Mouse (Mus musculus) embryonic facial prominence, embryonic 11.5 days (tissue): ENCODE measurements at regions not wholly inside any gene's neighbourhood (a gene's known extent, or its start where the extent isn't known, plus 50 kb on each side); places are given as distances from the start of the nearest gene placed in this dataset.

ENCODE experiments used
- ATAC-seq: fragments of 200-750 bp; cut with Nextera tagmentation; replicated peaks from 2 replicates; pipeline ENCODE4 v1.8.0; 2017; ENCODE audit warnings: low read depth; ENCODE audit not compliant: insufficient number of reproducible peaks, low FRiP score, low TSS enrichment
- DNase-seq: peaks from one replicate; pipeline ENCODE4 v3.0.0-alpha.2; 2015; ENCODE audit warnings: low spot score
- H3K27ac ChIP-seq: fragments of 300-500 bp; sonication (generic); replicated peaks from 2 replicates; pipeline ENCODE4 v1.5.1; 2014; ENCODE audit warnings: mild to moderate bottlenecking, low read depth, low read length, control low read depth
- H3K27me3 ChIP-seq: fragments of 300-500 bp; sonication (generic); 2 replicates; pipeline ENCODE4 v1.6.1; 2014; ENCODE audit warnings: mild to moderate bottlenecking, low read length, moderate library complexity, mixed read lengths; ENCODE audit not compliant: control insufficient read depth, insufficient read depth
- H3K36me3 ChIP-seq: fragments of 300-500 bp; sonication (generic); replicated peaks from 2 replicates; pipeline ENCODE4 v1.6.1; 2014; ENCODE audit warnings: low read depth, mild to moderate bottlenecking, low read length, moderate library complexity, mixed read lengths; ENCODE audit not compliant: control insufficient read depth, insufficient read depth
- H3K4me1 ChIP-seq: fragments of 300-500 bp; sonication (generic); 2 replicates; pipeline ENCODE4 v1.6.1; 2014; ENCODE audit warnings: low read length, mixed read lengths; ENCODE audit not compliant: control insufficient read depth, insufficient read depth
- H3K4me2 ChIP-seq: fragments of 300-500 bp; sonication (generic); 2 replicates; pipeline ENCODE4 v1.6.1; 2014; ENCODE audit warnings: low read depth, mild to moderate bottlenecking, control low read depth, low read length, moderate library complexity
- H3K4me3 ChIP-seq: fragments of 300-500 bp; sonication (generic); 2 replicates; pipeline ENCODE4 v1.5.1; 2014; ENCODE audit warnings: low read depth, low read length, control low read depth
- H3K9ac ChIP-seq: fragments of 300-500 bp; sonication (generic); replicated peaks from 2 replicates; pipeline ENCODE4 v1.6.1; 2014; ENCODE audit warnings: mild to moderate bottlenecking, control low read depth, low read length
- H3K9me3 ChIP-seq: fragments of 300-500 bp; sonication (generic); replicated peaks from 2 replicates; pipeline ENCODE4 v1.6.1; 2016; ENCODE audit warnings: mild to moderate bottlenecking, low read length, inconsistent platforms, mixed read lengths; ENCODE audit not compliant: control insufficient read depth
- WGBS: fragments of 180-500 bp; shearing (Covaris S2); extraction: QIAGEN DNeasy Blood & Tissue Kit; methylation state at CpG from one replicate; pipeline ENCODE4 v1.1.7; 2014; 5-methylcytosine and 5-hydroxymethylcytosine counted together

GRCm38 (mm10) chr10:12170243-12170642, 698.9 kb downstream of the Utrn start:
- DNase-seq, result no peak
- no peaks in the 10 kb centered on the region for H3K36me3 ChIP-seq
- no peaks in the 10 kb centered on the region for H3K27me3 ChIP-seq
- no peak overlapping the region for H3K4me3 ChIP-seq
- no peak overlapping the region for H3K4me2 ChIP-seq
- no peaks in the 10 kb centered on the region for H3K4me1 ChIP-seq
- H3K27ac ChIP-seq, result no peak overlapping the region
- no peak for ATAC-seq
- H3K9me3 ChIP-seq, result no peaks in the 10 kb centered on the region
- 84% methylated on average over 3 of the region's 3 CpGs for WGBS
- no peak overlapping the region for H3K9ac ChIP-seq

GRCm38 (mm10) chr10:12174200-12174818, 694.9 kb downstream of the Utrn start:
- Histone ChIP-seq H3K27ac (no peak overlapping the region), H3K4me3 (no peak overlapping the region), H3K4me1 (no peaks in the 10 kb centered on the region), H3K36me3 (no peaks in the 10 kb centered on the region), H3K27me3 (no peaks in the 10 kb centered on the region), H3K4me2 (no peak overlapping the region), H3K9me3 (no peaks in the 10 kb centered on the region), H3K9ac (no peak overlapping the region)
- ATAC-seq (peak; percentile 39; the same call in 1 of the 2 replicates), DNase-seq (peak; percentile 75)
- 42% methylated on average over 14 of the region's 14 CpGs for WGBS

- Histone ChIP-seq H3K36me3 (no peaks in the 10 kb centered on the region), H3K4me2 (no peak overlapping the region), H3K4me3 (no peak overlapping the region), H3K27me3 (no peaks in the 10 kb centered on the region), H3K27ac (no peak overlapping the region), H3K4me1 (no peaks in the 10 kb centered on the region), H3K9ac (no peak overlapping the region), H3K9me3 (no peaks in the 10 kb centered on the region)
- WGBS, result 81% methylated on average over 3 of the region's 3 CpGs
- no peak for DNase-seq
- no peak for ATAC-seq
These were observed 694.0 kb downstream of the Utrn start for GRCm38 (mm10) chr10:12175141-12175540.

- no peak overlapping the region for H3K4me2 ChIP-seq
- H3K36me3 ChIP-seq, result no peaks in the 10 kb centered on the region
- DNase-seq (no peak), ATAC-seq (no peak)
- no peaks in the 10 kb centered on the region for H3K9me3 ChIP-seq
- no peak overlapping the region for H3K4me3 ChIP-seq
- H3K9ac ChIP-seq, result no peak overlapping the region
- H3K27me3 ChIP-seq, result no peaks in the 10 kb centered on the region
- H3K27ac ChIP-seq, result no peak overlapping the region
- no peaks in the 10 kb centered on the region for H3K4me1 ChIP-seq
- 92% methylated on average over 1 of the region's 1 CpGs for WGBS
These were observed 691.7 kb downstream of the Utrn start for GRCm38 (mm10) chr10:12177482-12177881.

GRCm38 (mm10) chr10:12180965-12181364, 688.2 kb downstream of the Utrn start:
- no peaks in the 10 kb centered on the region for H3K9me3 ChIP-seq

GRCm38 (mm10) chr10:12186918-12187639, 682.1 kb downstream of the Utrn start:
- Histone ChIP-seq H3K9me3 (no peaks in the 10 kb centered on the region), H3K4me1 (no peaks in the 10 kb centered on the region), H3K36me3 (no peaks in the 10 kb centered on the region), H3K4me2 (no peak overlapping the region), H3K4me3 (no peak overlapping the region), H3K27me3 (no peaks in the 10 kb centered on the region), H3K27ac (no peak overlapping the region), H3K9ac (no peak overlapping the region)
- ATAC-seq (no peak), DNase-seq (no peak)
- 84% methylated on average over 13 of the region's 13 CpGs for WGBS

More at GRCm38 (mm10) chr10:12180965-12181364, 688.2 kb downstream of the Utrn start:
- DNase-seq, result no peak
- H3K4me1 ChIP-seq, result no peaks in the 10 kb centered on the region
- H3K36me3 ChIP-seq, result no peaks in the 10 kb centered on the region
- no peak overlapping the region for H3K4me3 ChIP-seq
- H3K4me2 ChIP-seq, result no peak overlapping the region
- no peaks in the 10 kb centered on the region for H3K27me3 ChIP-seq
- H3K9ac ChIP-seq, result no peak overlapping the region
- H3K27ac ChIP-seq, result no peak overlapping the region
- ATAC-seq, result no peak
- 81% methylated on average over 4 of the region's 4 CpGs for WGBS

GRCm38 (mm10) chr10:12187669-12188342, 681.4 kb downstream of the Utrn start:
- WGBS, result 86% methylated on average over 8 of the region's 8 CpGs
- Histone ChIP-seq H3K4me3 (no peak overlapping the region), H3K9me3 (no peaks in the 10 kb centered on the region), H3K27me3 (no peaks in the 10 kb centered on the region), H3K4me1 (no peaks in the 10 kb centered on the region), H3K36me3 (no peaks in the 10 kb centered on the region), H3K4me2 (no peak overlapping the region), H3K27ac (no peak overlapping the region), H3K9ac (no peak overlapping the region)
- ATAC-seq (no peak), DNase-seq (no peak)

- Histone ChIP-seq H3K36me3 (no peaks in the 10 kb centered on the region), H3K9ac (no peak overlapping the region), H3K9me3 (no peaks in the 10 kb centered on the region), H3K4me2 (no peak overlapping the region), H3K4me1 (no peaks in the 10 kb centered on the region), H3K4me3 (no peak overlapping the region), H3K27me3 (no peaks in the 10 kb centered on the region), H3K27ac (no peak overlapping the region)
- 58% methylated on average over 3 of the region's 3 CpGs for WGBS
- no peak for ATAC-seq
- peak; percentile 5 for DNase-seq
These were observed 678.7 kb downstream of the Utrn start for GRCm38 (mm10) chr10:12190435-12190834.
